Mouse (Mus musculus): ENCODE measurements around the gene Zfp385b.

Gene Zfp385b

DNA sequence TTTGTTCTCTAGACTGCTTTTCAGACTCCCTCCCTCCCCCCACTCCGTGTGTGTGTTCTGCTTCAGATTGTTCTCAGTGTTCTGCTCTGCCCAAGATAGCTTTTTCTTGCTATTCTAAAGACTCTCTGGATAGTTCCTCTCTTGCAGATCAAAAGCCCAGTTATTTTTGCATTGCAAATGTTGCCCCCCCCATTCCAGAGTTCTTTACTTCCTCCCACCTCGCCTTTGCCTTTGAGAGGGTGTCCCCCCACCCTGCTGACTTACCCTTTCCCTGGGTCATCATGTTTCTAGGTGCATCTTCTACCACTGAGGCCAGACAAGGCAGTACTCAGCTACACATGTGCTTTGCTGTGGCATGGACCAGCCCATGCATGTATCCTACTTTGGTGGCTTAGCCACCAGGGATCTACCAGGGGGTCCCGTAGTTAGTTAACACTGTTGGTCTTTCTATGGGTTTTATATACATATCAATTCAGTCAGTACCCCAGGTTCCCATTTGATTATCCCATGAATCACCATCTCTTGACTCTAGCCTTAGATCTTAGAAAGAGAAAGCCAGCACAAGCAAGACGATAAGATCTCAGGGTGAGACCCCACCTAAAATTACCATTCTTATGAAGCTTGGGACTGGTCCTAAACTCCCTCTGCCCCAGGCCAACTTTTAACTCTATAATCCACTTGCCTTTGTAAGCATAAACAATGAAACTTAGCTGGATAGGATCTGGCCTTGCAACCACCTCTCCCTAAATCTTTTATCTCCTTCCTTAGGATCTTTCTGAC lies 232.7 kb downstream of the Zfp385b start:
- DNase-seq: no peak

DNA sequence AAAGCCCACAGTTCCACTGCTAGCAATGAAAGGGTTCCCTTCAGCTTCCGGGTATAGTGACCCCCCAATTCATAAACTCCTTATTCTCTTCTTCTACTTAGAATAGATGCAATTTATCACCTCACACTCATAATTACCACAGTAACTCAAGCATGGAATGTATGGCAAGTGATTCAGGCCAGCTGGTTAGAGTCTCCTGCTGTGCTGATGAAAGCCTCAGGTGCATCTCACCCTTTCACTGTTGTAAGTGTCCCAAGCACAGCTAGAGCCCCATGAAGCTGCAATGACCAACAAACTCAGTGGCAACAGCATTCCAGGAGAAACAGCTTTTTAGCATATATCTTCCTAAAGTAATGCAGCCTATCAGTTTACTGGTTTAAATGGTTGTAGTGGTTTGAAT lies 235.9 kb downstream of the Zfp385b start:
- DNase-seq: no peak

GRCm38 (mm10) chr2:77576571-77576970 lies 242.9 kb downstream of the Zfp385b start:
- DNase-seq: no peak

DNA sequence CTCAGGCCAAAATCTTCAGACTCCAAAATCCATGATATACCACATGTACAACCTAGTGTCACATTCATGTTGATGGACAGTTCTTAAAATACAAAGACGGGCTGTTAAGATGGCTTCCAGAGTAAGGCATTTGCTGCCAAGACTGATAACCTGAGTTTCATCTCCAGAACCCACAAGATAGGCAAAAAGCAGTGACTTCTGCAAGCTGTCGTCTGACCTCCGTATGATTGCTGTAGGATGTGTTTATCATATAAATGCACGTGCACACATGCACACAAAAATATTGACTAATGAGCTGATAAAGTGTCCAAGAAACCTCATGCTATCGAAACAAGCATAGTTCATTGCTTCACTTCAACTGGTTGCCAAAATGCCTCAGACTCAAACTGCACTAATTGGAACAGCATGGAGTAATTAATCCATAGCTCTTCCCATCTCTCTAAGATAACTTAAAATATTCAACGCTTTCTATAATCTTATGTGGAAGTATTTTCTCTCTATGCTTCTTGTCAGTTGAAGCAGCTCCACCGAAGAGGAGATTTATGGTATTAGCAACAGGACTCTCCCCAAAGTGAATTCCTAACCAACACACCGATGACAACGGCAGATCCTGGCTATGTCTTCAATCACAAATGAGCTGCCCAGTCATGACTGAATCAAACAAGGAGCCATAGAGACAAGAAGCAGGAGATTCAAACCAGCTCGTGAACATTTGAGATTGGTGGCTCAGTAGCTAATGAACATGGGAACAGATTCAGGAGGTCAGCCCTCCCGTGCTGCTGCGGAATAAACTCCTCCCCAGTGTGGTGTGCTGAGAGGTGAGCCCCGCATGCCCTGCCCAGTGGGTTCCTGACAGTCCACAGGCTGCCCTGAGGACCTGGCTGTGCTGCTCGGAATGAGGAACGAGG lies 251.7 kb downstream of the Zfp385b start:
- peak; percentile 72 for DNase-seq

- no peak for DNase-seq
Observed at GRCm38 (mm10) chr2:77563706-77564105, 255.7 kb downstream of the Zfp385b start.

- no peak for DNase-seq
Observed at GRCm38 (mm10) chr2:77561941-77562340, 257.5 kb downstream of the Zfp385b start.

- no peak for DNase-seq
Observed at GRCm38 (mm10) chr2:77556938-77557337, 262.5 kb downstream of the Zfp385b start.

- peak; percentile 14 for DNase-seq
Observed at GRCm38 (mm10) chr2:77555980-77556379, 263.5 kb downstream of the Zfp385b start.

- DNase-seq: no peak
Observed at GRCm38 (mm10) chr2:77552675-77553074, 266.8 kb downstream of the Zfp385b start.

- DNase-seq: no peak
Observed at GRCm38 (mm10) chr2:77543388-77543787, 276.1 kb downstream of the Zfp385b start.

GRCm38 (mm10) chr2:77542605-77543004 lies 276.8 kb downstream of the Zfp385b start:
- DNase-seq: no peak

- DNase-seq: no peak
Observed at GRCm38 (mm10) chr2:77541681-77542080, 277.8 kb downstream of the Zfp385b start.

DNA sequence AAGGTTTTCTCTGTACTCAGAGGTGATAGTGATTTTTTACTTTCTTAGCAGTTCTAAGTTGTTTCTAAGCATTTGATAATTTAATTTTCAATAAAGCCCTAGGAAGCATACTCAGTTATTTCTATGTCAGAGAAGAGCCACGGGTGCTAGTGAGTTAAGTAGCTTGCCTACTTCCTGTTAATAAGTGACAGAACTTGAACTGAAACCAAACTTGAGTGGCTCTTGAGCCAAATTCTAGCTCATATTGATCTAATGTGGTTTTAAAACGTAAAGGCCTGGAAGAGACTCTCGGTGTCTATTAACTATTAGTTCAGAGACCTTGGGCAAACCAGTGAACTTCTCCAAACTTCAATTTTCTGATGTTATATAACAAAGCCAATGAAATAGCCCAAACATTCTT lies 278.6 kb downstream of the Zfp385b start:
- no peak for DNase-seq

GRCm38 (mm10) chr2:77536556-77536955 lies 282.9 kb downstream of the Zfp385b start:
- DNase-seq: no peak

- DNase-seq: no peak
Observed at GRCm38 (mm10) chr2:77528079-77528752, 291.2 kb downstream of the Zfp385b start.

DNA sequence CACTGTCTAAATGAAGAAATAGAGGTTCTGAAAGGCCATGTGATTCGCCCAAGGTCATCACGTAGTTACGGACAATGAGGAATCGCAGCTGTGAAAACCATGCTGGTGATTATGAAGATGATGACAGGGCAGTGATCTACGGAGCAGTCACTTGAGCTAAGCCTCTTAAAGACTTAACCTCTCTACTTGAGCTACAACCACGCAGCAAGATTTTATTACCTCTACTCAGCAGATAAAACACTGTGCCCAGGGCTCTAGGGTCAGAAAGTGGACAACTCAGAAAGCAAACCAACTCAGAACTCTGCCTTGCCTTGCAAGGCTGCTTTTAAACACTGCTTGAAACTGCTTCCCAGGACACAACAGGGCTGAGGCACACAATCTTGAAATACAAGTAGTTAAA lies 291.8 kb downstream of the Zfp385b start:
- DNase-seq: peak; percentile 46

DNA sequence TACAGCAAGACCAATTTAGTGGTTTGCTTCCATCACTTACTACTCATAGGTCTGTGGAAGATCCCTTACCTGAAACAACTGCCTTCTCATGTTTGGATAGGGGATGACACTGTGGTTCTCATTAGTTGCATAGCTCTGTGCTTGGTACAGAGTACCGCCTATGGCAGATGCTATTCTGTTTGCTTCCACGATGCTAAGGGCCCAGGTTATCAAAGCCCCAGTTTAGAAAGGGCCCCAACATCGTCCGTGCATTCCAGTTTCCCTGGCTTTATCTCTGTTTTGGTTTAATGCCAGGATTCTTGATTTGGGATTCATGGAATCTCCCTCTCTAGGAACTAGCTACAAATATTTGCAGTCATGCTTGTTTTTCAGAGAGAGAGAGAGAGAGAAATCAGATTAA lies 292.6 kb downstream of the Zfp385b start:
- DNase-seq: no peak

GRCm38 (mm10) chr2:77526301-77526700 lies 293.1 kb downstream of the Zfp385b start:
- no peak for DNase-seq

GRCm38 (mm10) chr2:77522223-77522622 lies 297.2 kb downstream of the Zfp385b start:
- no peak for DNase-seq

GRCm38 (mm10) chr2:77519341-77519740 lies 300.1 kb downstream of the Zfp385b start:
- DNase-seq: peak; percentile 47

- peak; percentile 46 for DNase-seq
Observed at GRCm38 (mm10) chr2:77518693-77519092, 300.7 kb downstream of the Zfp385b start.

DNA sequence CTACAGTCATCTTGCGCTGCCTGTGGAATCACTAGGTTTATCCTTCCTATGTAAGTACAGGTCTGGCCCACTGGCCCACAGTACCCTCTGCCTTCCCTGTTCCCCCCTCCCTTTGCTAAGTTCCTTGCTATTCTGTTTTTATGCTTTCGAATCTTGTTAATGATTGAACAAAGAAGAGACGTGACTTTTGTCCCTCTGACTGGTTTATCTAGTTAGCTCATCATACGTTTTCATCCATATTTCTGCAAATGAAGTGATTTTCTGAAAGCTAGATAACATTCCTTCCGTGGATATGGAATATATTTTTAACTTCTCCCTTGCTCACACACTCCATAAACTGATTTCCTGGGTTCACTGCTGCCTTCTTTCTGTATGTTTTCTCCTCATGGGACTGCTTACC lies 302.8 kb downstream of the Zfp385b start:
- DNase-seq: no peak

- DNase-seq: no peak
Observed at GRCm38 (mm10) chr2:77515654-77516053, 303.8 kb downstream of the Zfp385b start.
